Mouse (Mus musculus): ENCODE results near the gene Atp2b2.

GRCm38 (mm10) chr6:114071564-114071963, 29.2 kb upstream of the Atp2b2 start:
- TF ChIP-seq CTCF (IDR thresholded peaks at IDR 0.05; ENCODE audit: insufficient read depth, low read length) (peak; percentile 47; the same call in 1 of the 2 replicates), POLR2A (IDR thresholded peaks at IDR 0.05; ENCODE audit: borderline replicate concordance, extremely low read depth, low read depth, low read length) (no peak)

Measured in lung, adult 2 months (tissue).